Mouse (Mus musculus): Measurements from ENCODE around the gene Deaf1.

- TF ChIP-seq CTCF (IDR thresholded peaks at IDR 0.05; ENCODE audit: insufficient read depth, low read length): no peak
- no peak for TF ChIP-seq POLR2A (IDR thresholded peaks at IDR 0.05; ENCODE audit: borderline replicate concordance, extremely low read depth, low read depth, low read length)
Observed at GRCm38 (mm10) chr7:141356971-141357370, 29.5 kb upstream of the Deaf1 start.

Data from lung, adult 2 months (tissue).